Mouse (Mus musculus): ENCODE results near the gene Fars2.
"Not testable (repeated sequence)": the region's sequence is repeated elsewhere in the genome, so short reads cannot be mapped to it uniquely, and the experiment has no call there.

The Fars2 gene

GRCm38 (mm10) chr13:36451437-36451836 lies 334.2 kb downstream of the Fars2 start:
- in situ Hi-C loops (cut with MseI, MboI): no loop called here

DNA sequence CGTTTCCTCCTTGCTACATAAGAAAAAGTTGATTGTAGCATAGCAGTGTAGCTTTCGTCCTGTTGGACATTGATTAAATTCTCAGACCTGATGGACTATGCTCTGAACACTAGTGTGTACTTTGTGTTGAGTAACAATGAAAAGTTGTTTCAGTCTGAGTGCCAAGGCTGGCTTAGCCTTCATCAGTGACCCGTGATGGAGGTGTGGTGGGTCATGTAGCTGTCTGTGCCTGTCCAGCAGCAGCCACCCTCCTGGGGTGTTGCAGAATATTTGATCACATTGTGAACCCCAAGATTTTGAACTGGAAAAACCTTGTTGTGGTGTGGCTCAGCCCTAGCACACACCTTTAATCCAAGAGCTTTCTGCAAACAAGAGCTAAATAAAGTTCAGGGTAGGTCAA lies 343.3 kb downstream of the Fars2 start:
- in situ Hi-C loops (cut with MseI, MboI): no loop called here

- in situ Hi-C loops (cut with MseI, MboI): no loop called here
These were observed 346.5 kb downstream of the Fars2 start for GRCm38 (mm10) chr13:36463669-36464068.

- in situ Hi-C loops (cut with MseI, MboI): not testable (repeated sequence)
These were observed 348.9 kb downstream of the Fars2 start for GRCm38 (mm10) chr13:36466076-36466475.

DNA sequence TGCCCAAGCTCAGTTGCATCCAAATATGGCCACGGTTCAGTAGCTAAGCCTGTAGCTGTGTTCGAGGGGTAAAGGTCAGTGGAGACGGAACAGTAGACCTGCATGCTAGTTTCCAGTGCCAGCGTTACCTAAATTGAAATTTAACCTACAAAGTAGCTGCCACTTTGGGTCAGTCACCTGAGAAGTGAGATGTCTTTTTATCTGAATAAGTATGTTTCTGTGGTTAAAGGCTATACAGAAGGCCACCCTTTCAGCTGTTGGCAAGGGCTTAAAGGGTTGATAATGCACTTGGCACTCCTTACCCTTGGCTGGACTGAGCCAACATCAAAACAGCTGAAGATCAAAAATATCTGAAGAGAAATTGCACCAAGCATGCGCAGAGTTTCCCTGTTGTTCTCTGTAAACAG lies 349.3 kb downstream of the Fars2 start:
- in situ Hi-C loops (cut with MseI, MboI): no loop called here

DNA sequence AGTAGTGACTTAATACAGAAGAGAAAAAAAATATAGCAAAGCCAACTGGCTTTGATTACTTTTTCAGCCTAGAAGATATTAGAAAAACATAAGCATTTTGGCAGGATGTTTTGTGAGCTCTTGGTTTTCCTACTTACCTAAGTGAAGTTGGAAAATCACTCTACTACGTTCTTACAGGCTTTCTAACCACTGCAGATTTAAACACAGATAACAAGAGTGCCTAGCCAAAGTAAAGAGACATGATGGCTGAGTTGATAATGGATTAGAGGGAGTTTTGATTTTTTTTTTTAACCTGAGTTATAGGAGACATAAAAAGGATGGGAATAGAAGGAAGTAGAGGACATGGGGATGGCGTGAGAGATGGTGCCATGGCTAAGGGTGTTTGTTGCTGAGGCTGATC lies 350.6 kb downstream of the Fars2 start:
- in situ Hi-C loops (cut with MseI, MboI): no loop called here

DNA sequence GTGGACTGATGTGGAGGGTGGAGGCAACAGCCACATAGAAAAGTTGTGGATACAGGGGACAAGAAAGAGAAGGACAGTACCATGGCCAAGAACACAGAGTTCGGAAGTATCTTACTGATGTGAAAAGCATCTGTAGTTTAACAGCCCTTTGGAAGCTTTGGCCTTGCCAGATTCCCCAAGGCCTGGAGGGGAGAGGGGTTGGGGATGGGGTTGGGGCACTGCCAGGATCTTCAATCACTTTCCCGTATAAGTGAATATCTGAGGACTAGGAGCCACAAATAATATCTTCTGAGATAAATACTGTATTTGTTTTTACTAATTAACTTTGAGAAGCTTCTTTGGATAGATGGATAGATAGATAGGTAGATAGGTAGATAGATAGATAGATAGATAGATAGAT lies 351.8 kb downstream of the Fars2 start:
- in situ Hi-C loops (cut with MseI, MboI): no loop called here

- in situ Hi-C loops (cut with MseI, MboI): no loop called here
These were observed 352.4 kb downstream of the Fars2 start for GRCm38 (mm10) chr13:36469412-36470125.

DNA sequence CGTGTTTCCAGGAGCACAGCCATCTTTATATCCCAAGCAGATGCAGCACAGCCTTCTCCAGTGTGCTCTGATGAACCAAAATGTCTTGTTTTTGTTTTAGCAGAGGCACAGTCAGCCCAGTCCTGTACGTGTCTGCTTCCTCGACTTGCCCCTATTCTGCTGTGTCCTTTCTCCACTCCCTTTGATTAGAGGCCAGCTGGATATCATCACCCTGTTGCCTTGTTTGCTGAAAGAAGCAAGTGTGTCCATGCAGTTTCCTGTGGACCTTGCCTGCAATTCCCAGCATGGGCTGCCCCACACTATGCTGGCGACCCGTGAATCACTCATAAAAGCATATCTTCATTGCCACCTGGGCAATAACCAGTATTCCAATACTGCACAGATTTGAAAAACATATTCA lies 360.4 kb downstream of the Fars2 start:
- in situ Hi-C loops (cut with MseI, MboI): no loop called here

GRCm38 (mm10) chr13:36478243-36478642 lies 361.0 kb downstream of the Fars2 start:
- in situ Hi-C loops (cut with MseI, MboI): no loop called here

DNA sequence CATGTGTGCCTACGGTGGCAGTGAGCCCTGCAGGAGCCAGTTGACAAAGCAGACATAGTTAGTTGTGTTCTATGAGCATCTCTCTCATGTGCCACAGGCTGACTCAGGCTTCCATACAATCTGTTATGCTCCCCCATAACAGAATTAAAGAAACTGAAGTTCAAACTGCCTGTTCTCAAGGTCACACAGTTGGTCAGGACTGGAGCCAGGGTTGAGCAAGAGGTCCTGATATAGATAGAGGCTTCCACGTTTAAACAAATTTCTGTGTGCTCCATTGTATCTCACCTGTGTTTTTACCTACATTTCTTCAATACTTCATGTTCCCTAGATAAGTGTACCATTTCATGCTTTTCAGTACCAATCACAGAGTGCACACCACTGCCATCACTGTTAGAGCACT lies 362.9 kb downstream of the Fars2 start:
- in situ Hi-C loops (cut with MseI, MboI): no loop called here

DNA sequence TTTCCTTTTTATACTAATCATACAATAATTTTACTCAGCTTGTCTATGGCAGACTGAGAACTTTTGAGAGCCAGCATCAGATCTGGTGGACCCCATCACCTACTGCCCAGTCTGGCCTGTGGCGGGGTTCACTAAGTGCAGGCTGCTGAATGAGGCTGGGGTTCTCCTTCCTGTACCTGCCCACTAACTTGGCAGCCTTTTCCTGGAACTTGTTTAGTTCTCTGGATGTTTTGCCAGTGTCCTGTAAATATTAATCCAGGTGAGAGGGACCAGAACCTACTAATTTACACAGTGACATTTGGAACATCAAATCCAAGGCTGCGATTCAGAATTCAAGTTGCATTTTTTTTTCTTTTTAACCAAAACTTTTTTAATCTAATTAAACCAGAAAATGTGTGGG lies 367.2 kb downstream of the Fars2 start:
- in situ Hi-C loops (cut with MseI, MboI): no loop called here

DNA sequence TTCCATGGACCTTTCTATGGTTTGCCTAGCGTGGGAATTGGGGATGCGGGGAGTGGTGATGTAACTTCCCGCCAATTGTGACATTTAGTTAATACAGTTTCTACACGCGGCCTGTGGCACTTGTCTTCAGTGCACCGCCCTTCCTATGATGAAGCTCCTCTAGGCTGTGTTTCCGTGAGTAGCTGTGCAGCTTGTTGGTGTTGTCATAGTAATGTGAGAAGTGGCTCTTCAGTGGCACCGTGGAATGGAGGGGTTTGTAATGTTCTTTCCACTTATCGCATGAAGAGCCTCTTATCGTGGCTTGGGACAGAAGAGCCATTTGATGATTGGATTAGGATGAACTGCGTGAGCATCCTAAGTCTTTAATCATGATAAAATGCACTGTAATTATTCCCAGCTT lies 369.5 kb downstream of the Fars2 start:
- in situ Hi-C loops (cut with MseI, MboI): no loop called here

GRCm38 (mm10) chr13:36489365-36489764 lies 372.2 kb downstream of the Fars2 start:
- in situ Hi-C loops (cut with MseI, MboI): no loop called here

DNA sequence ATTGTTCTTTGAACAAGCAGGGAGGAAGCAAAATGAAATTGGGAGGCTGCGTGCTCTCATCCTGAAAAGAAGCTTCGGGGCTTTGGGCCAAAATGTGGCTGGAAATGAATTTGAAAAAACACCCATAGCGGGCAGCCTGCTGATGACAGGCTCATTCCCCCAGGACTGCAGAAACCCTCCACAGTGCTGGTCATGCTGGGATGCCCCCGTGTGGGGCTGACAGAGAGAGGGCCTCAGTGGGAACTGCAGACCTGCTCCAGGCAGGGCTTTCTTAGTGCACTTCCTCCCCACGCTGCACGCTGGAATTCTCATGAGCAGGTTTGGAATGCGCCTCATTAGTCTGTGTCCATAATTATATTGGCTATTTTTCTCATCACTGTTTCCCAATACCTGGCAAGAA lies 373.4 kb downstream of the Fars2 start:
- in situ Hi-C loops (cut with MseI, MboI): no loop called here

- in situ Hi-C loops (cut with MseI, MboI): no loop called here
These were observed 375.2 kb downstream of the Fars2 start for GRCm38 (mm10) chr13:36492397-36492796.

DNA sequence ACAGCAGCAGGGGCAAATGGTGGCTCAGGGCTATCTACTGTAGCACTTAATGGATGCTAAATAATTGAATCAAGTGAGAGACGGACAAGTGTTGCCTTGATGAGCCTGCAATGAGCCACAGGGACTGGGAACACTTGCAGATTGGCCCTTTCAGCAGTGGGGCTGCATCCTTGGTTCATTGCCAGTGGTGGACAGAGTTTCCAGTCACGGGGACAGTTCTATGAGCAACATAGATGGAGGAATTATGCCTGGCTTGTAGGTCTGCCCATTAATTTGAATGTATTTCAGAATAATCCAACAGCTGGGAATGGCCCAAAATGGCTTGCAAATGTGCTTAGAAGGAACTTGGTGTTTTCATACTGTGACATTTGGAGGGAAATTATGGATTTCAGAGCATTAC lies 376.1 kb downstream of the Fars2 start:
- in situ Hi-C loops (cut with MseI, MboI): no loop called here

- in situ Hi-C loops (cut with MseI, MboI): no loop called here
These were observed 376.6 kb downstream of the Fars2 start for GRCm38 (mm10) chr13:36493762-36494161.

- in situ Hi-C loops (cut with MseI, MboI): no loop called here
These were observed 378.8 kb downstream of the Fars2 start for GRCm38 (mm10) chr13:36495980-36496379.

DNA sequence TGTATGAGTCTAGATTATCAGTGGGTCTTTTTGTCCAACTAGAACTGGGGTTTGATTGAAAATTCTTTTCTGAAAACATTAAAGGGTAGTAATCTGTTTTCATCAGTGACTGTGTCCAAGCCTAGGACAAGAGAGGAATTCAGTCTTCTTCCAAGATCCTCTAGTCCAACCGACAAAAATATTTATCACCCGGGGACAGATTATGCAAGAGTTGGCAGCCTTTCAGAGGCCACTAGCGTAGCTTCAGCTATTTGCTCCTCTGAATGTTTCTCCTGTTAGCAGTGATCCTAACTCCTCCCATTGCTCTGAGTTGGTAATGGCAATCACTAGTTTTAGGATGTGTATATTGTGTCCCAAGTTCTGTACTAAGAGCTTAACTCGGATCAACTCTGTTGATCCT lies 380.1 kb downstream of the Fars2 start:
- in situ Hi-C loops (cut with MseI, MboI): no loop called here

- in situ Hi-C loops (cut with MseI, MboI): no loop called here
These were observed 383.2 kb downstream of the Fars2 start for GRCm38 (mm10) chr13:36500370-36500905.

GRCm38 (mm10) chr13:36503551-36503950 lies 386.3 kb downstream of the Fars2 start:
- in situ Hi-C loops (cut with MseI, MboI): no loop called here

DNA sequence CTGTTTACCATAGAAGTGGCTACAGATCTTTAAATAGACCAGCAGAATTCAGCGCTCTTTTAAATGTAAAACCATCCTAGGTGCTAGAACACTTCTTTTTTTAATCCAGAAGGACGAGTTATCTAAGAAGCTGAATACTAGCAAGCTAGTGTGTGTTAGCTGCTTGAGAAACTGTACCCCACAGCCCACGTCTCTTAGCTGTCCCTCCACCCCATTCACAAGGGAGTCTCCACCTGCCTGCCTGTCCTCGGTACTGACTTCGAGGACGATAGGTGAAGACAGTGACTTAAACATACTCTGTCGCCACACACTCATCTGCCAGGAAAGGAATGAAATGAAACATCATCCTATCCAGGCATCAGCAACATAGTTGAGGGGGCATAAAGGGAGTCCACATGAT lies 386.8 kb downstream of the Fars2 start:
- in situ Hi-C loops (cut with MseI, MboI): no loop called here

- in situ Hi-C loops (cut with MseI, MboI): no loop called here
These were observed 388.5 kb downstream of the Fars2 start for GRCm38 (mm10) chr13:36505730-36506129.
